Mouse (Mus musculus): Measurements from ENCODE around the gene Pias3. TPM values are rescaled to one million over a fixed set of nuclear protein-coding genes. Genes with fewer than 3 reads are reported as not detected.

Pias3 gene
- total and polyA plus RNA-seq, 2 experiments = 1.7 to 8.1 TPM

GRCm38 (mm10) chr3:96673514-96673913 lies 22.7 kb upstream of the Pias3 start:
- no peak overlapping the region for H3K4me3 ChIP-seq (ENCODE audit: insufficient read depth, low read depth, low read length)
- no peak for DNase-seq (ENCODE audit: extremely low read depth, low read depth, low spot score)
- H3K79me2 ChIP-seq (ENCODE audit: control insufficient read depth, insufficient read depth, low read length) = no peaks in the 10 kb centered on the region
- 81% methylated on average over 4 of the region's 4 CpGs for WGBS
- no peaks in the 10 kb centered on the region for H3K27me3 ChIP-seq (ENCODE audit: control insufficient read depth, insufficient read depth, low read length)
- H3K9ac ChIP-seq (ENCODE audit: low read depth, low read length) = no peak overlapping the region
- no peak overlapping the region for H3K27ac ChIP-seq (replicated peaks; ENCODE audit: insufficient read depth, low read depth, low read length)
- H3K36me3 ChIP-seq (ENCODE audit: control insufficient read depth, insufficient read depth, low read length) = no peaks in the 10 kb centered on the region
- no peak for TF ChIP-seq CTCF (IDR thresholded peaks at IDR 0.05; ENCODE audit: low read depth, low read length)
- TF ChIP-seq POLR2A (IDR thresholded peaks at IDR 0.05; ENCODE audit: extremely low read depth, insufficient read depth, low read length) = no peak
- H3K4me1 ChIP-seq (ENCODE audit: control insufficient read depth, insufficient read depth, low read length) = no peaks in the 10 kb centered on the region

- Histone ChIP-seq H3K27me3 (ENCODE audit: control insufficient read depth, insufficient read depth, low read length) (peaks cover under 1% of the 10 kb centered on the region; the same call in 1 of the 2 replicates), H3K4me3 (ENCODE audit: insufficient read depth, low read depth, low read length) (no peak overlapping the region), H3K79me2 (ENCODE audit: control insufficient read depth, insufficient read depth, low read length) (no peaks in the 10 kb centered on the region), H3K9ac (ENCODE audit: low read depth, low read length) (no peak overlapping the region), H3K27ac (replicated peaks; ENCODE audit: insufficient read depth, low read depth, low read length) (no peak overlapping the region), H3K36me3 (ENCODE audit: control insufficient read depth, insufficient read depth, low read length) (no peaks in the 10 kb centered on the region), H3K4me1 (ENCODE audit: control insufficient read depth, insufficient read depth, low read length) (no peaks in the 10 kb centered on the region)
- DNase-seq (ENCODE audit: extremely low read depth, low read depth, low spot score) = no peak
- no peak for TF ChIP-seq CTCF (IDR thresholded peaks at IDR 0.05; ENCODE audit: low read depth, low read length)
- 81% methylated on average over 8 of the region's 8 CpGs for WGBS
These were observed 21.7 kb upstream of the Pias3 start for GRCm38 (mm10) chr3:96674442-96674841.

GRCm38 (mm10) chr3:96675171-96675570 lies 21.0 kb upstream of the Pias3 start:
- H3K9ac ChIP-seq (ENCODE audit: low read depth, low read length) = no peak overlapping the region
- no peaks in the 10 kb centered on the region for H3K36me3 ChIP-seq (ENCODE audit: control insufficient read depth, insufficient read depth, low read length)
- WGBS = 86% methylated on average over 3 of the region's 3 CpGs
- no peak overlapping the region for H3K4me3 ChIP-seq (ENCODE audit: insufficient read depth, low read depth, low read length)
- no peak overlapping the region for H3K27ac ChIP-seq (replicated peaks; ENCODE audit: insufficient read depth, low read depth, low read length)
- no peak for DNase-seq (ENCODE audit: extremely low read depth, low read depth, low spot score)
- no peak for TF ChIP-seq CTCF (IDR thresholded peaks at IDR 0.05; ENCODE audit: low read depth, low read length)
- no peak for TF ChIP-seq POLR2A (IDR thresholded peaks at IDR 0.05; ENCODE audit: extremely low read depth, insufficient read depth, low read length)
- no peaks in the 10 kb centered on the region for H3K4me1 ChIP-seq (ENCODE audit: control insufficient read depth, insufficient read depth, low read length)
- H3K79me2 ChIP-seq (ENCODE audit: control insufficient read depth, insufficient read depth, low read length) = no peaks in the 10 kb centered on the region
- peaks cover 2% of the 10 kb centered on the region; the same call in 1 of the 2 replicates for H3K27me3 ChIP-seq (ENCODE audit: control insufficient read depth, insufficient read depth, low read length)

GRCm38 (mm10) chr3:96675690-96676089 lies 20.5 kb upstream of the Pias3 start:
- Histone ChIP-seq H3K27ac (replicated peaks; ENCODE audit: insufficient read depth, low read depth, low read length) (no peak overlapping the region), H3K9ac (ENCODE audit: low read depth, low read length) (no peak overlapping the region), H3K79me2 (ENCODE audit: control insufficient read depth, insufficient read depth, low read length) (no peaks in the 10 kb centered on the region), H3K4me1 (ENCODE audit: control insufficient read depth, insufficient read depth, low read length) (no peaks in the 10 kb centered on the region), H3K36me3 (ENCODE audit: control insufficient read depth, insufficient read depth, low read length) (no peaks in the 10 kb centered on the region), H3K27me3 (ENCODE audit: control insufficient read depth, insufficient read depth, low read length) (peaks cover 2% of the 10 kb centered on the region; the same call in 1 of the 2 replicates), H3K4me3 (ENCODE audit: insufficient read depth, low read depth, low read length) (no peak overlapping the region)
- WGBS = 74% methylated on average over 3 of the region's 3 CpGs
- TF ChIP-seq CTCF (IDR thresholded peaks at IDR 0.05; ENCODE audit: low read depth, low read length) (no peak), POLR2A (IDR thresholded peaks at IDR 0.05; ENCODE audit: extremely low read depth, insufficient read depth, low read length) (no peak)
- no peak for DNase-seq (ENCODE audit: extremely low read depth, low read depth, low spot score)

GRCm38 (mm10) chr3:96678456-96678855 lies 17.7 kb upstream of the Pias3 start:
- no peak overlapping the region for H3K9ac ChIP-seq (ENCODE audit: low read depth, low read length)
- no peak for DNase-seq (ENCODE audit: extremely low read depth, low read depth, low spot score)
- no peak overlapping the region for H3K4me3 ChIP-seq (ENCODE audit: insufficient read depth, low read depth, low read length)
- no peak overlapping the region for H3K27ac ChIP-seq (replicated peaks; ENCODE audit: insufficient read depth, low read depth, low read length)
- no peaks in the 10 kb centered on the region for H3K36me3 ChIP-seq (ENCODE audit: control insufficient read depth, insufficient read depth, low read length)
- peaks cover 5% of the 10 kb centered on the region; the same call in 1 of the 2 replicates for H3K27me3 ChIP-seq (ENCODE audit: control insufficient read depth, insufficient read depth, low read length)
- H3K79me2 ChIP-seq (ENCODE audit: control insufficient read depth, insufficient read depth, low read length) = no peaks in the 10 kb centered on the region
- TF ChIP-seq CTCF (IDR thresholded peaks at IDR 0.05; ENCODE audit: low read depth, low read length) (no peak), POLR2A (IDR thresholded peaks at IDR 0.05; ENCODE audit: extremely low read depth, insufficient read depth, low read length) (no peak)
- WGBS = 79% methylated on average over 7 of the region's 7 CpGs
- no peaks in the 10 kb centered on the region for H3K4me1 ChIP-seq (ENCODE audit: control insufficient read depth, insufficient read depth, low read length)

- Histone ChIP-seq H3K27ac (replicated peaks; ENCODE audit: insufficient read depth, low read depth, low read length) (no peak overlapping the region), H3K27me3 (ENCODE audit: control insufficient read depth, insufficient read depth, low read length) (peaks cover 5% of the 10 kb centered on the region; the same call in 1 of the 2 replicates), H3K4me3 (ENCODE audit: insufficient read depth, low read depth, low read length) (no peak overlapping the region), H3K9ac (ENCODE audit: low read depth, low read length) (no peak overlapping the region), H3K79me2 (ENCODE audit: control insufficient read depth, insufficient read depth, low read length) (no peaks in the 10 kb centered on the region), H3K36me3 (ENCODE audit: control insufficient read depth, insufficient read depth, low read length) (no peaks in the 10 kb centered on the region), H3K4me1 (ENCODE audit: control insufficient read depth, insufficient read depth, low read length) (no peaks in the 10 kb centered on the region)
- no peak for DNase-seq (ENCODE audit: extremely low read depth, low read depth, low spot score)
- TF ChIP-seq CTCF (IDR thresholded peaks at IDR 0.05; ENCODE audit: low read depth, low read length) (no peak), POLR2A (IDR thresholded peaks at IDR 0.05; ENCODE audit: extremely low read depth, insufficient read depth, low read length) (no peak)
- WGBS = 51% methylated on average over 5 of the region's 5 CpGs
These were observed 17.0 kb upstream of the Pias3 start for GRCm38 (mm10) chr3:96679159-96679674.

All from liver, adult 2 months (tissue).